Mouse (Mus musculus) C2C12 (cell line): Measurements from ENCODE around the gene Ret.

Source experiments
- CEBPB ChIP-seq: IDR thresholded peaks from one replicate; pipeline ENCODE4 v1.6.1; 2011; ENCODE audit warnings: low read depth, mild to moderate bottlenecking, control low read depth, moderate library complexity
- CTCF ChIP-seq: IDR thresholded peaks from one replicate; pipeline ENCODE4 v1.5.1; 2011; ENCODE audit not compliant: control insufficient read depth, insufficient read depth, insufficient read length
- MAX ChIP-seq: IDR thresholded peaks from one replicate; pipeline ENCODE4 v1.6.1; 2011; ENCODE audit warnings: mild to moderate bottlenecking, control low read depth
- MYOD1 ChIP-seq: IDR thresholded peaks from one replicate; pipeline ENCODE4 v1.6.1; 2011; ENCODE audit warnings: low read depth; ENCODE audit not compliant: control insufficient read depth, insufficient read length
- MYOG ChIP-seq: IDR thresholded peaks from one replicate; pipeline ENCODE4 v1.6.1; 2011; ENCODE audit not compliant: control insufficient read depth, insufficient read length; ENCODE audit errors: extremely low read depth
- USF1 ChIP-seq: IDR thresholded peaks from one replicate; pipeline ENCODE4 v1.6.1; 2011; ENCODE audit warnings: low read depth, mild to moderate bottlenecking, control low read depth, moderate library complexity

DNA sequence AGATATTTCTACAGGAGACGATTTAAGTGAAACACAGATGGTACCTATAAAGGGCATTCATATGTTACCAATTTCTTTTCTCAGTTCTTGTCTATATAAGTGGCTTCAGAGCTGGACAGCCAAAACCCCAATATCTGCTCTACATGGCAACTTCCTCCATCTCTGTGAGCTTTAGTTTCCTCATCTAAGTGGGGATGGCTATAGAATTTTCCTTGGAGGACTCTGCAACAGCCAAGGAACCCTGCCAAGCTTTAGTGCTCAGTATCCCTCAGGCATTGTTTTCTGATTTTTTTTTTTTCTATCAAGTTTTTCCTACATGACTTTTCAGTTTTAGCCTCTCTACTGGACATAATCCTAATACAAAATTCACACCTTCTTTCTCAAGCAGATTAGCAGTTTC is 63.1 kb downstream of the Ret start:
- TF ChIP-seq CTCF = no peak
- TF ChIP-seq MAX = no peak
- TF ChIP-seq USF1 = no peak
- TF ChIP-seq MYOG = no peak
- no peak for TF ChIP-seq MYOD1
- no peak for TF ChIP-seq CEBPB
